Mouse (Mus musculus): ENCODE results near the gene Scap. TPM values are rescaled to one million over a fixed set of nuclear protein-coding genes. Genes with fewer than 3 reads are reported as not detected.

Scap gene
- polyA plus RNA-seq, 1 experiment: 25.8 TPM

DNA sequence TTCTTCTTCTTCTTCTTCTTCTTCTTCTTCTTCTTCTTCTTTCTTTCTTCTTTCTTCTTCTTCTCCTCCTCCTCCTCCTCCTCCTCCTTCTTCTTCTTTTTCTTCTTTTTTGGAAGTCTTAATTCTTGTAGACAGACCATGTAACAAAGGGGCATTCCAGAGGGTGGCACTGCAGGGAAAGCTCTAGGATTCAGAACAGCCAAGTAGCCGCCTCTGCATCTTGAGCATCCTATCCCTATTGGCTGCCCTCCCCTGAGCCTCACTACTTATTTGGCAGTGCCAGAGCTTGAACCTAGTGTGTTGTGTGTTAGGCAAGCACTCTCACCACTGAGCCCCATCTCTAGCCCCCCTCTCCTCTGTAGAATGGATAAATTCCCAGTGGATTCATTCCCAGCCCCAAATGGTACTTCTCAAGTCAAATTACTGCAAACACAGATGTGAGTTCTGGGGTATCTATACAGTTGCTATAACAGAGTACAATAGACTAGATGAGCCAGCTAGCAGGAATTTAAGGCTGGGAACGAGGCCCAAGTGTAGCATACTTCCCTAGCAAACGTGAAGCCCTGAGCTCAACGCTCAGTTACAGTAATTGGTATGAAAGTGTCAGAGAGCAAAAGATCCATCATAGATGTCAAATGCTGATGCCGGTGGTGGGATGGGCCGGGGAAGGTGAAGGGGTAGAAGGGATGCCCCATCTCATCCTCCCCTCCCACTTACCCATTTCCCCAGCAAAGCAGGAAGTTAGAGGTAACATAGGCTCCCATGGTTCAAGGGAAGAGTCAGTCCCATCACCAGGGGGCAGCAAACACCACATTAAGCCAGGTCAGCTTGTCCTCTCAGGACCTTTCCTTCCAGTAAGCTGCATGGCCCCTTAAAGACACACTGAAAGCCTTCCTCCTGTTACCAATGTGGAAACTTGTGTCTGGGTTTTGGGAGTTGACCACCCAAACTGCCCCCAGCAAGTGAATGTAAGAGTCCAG is 78.1 kb downstream of the Scap start:
- TF ChIP-seq POLR2A (IDR thresholded peaks at IDR 0.05; ENCODE audit: insufficient read depth, low read length) (no peak), CTCF (IDR thresholded peaks at IDR 0.05; ENCODE audit: low read depth, low read length) (peak; percentile 90)
- H3K4me3 ChIP-seq (ENCODE audit: low read depth, low read length): no peak overlapping the region
- H3K9me3 ChIP-seq (replicated peaks; ENCODE audit: control insufficient read depth, insufficient read depth, low read length, poor library complexity, severe bottlenecking): no peaks in the 10 kb centered on the region
- no peaks in the 10 kb centered on the region for H3K36me3 ChIP-seq (ENCODE audit: control insufficient read depth, insufficient read depth, low read length, poor library complexity, severe bottlenecking)
- no peaks in the 10 kb centered on the region for H3K27me3 ChIP-seq (ENCODE audit: control insufficient read depth, insufficient read depth, low read length, poor library complexity, severe bottlenecking)
- peaks cover 2% of the 10 kb centered on the region for H3K4me1 ChIP-seq (ENCODE audit: control insufficient read depth, insufficient read depth, low read length)
- no peak overlapping the region for H3K27ac ChIP-seq (ENCODE audit: insufficient read depth, low read length)
- H3K9ac ChIP-seq (ENCODE audit: low read depth, poor library complexity, severe bottlenecking): no peak overlapping the region

DNA sequence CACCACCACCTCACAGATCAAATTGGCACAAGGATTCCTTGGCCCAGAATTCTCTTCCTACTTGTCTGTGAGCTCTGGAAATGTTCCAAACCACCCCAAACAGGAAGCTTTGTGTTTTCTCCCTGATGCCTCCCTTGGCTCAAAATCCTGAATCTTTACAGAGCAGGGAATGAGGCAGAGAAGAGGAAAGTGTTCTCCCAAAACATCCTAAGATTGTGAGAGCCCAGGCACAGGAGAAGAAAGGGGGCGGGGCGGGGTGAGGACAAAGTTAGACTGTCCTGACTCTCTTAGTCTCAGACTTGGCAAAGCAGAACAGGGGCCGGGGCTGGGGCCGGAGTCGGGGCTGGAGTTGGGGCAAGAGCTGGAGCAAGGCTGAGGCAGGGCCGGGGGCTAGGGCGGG is 79.8 kb downstream of the Scap start:
- H3K4me1 ChIP-seq (ENCODE audit: control insufficient read depth, insufficient read depth, low read length): no peaks in the 10 kb centered on the region
- no peaks in the 10 kb centered on the region for H3K27me3 ChIP-seq (ENCODE audit: control insufficient read depth, insufficient read depth, low read length, poor library complexity, severe bottlenecking)
- TF ChIP-seq CTCF (IDR thresholded peaks at IDR 0.05; ENCODE audit: low read depth, low read length) (no peak), POLR2A (IDR thresholded peaks at IDR 0.05; ENCODE audit: insufficient read depth, low read length) (no peak), EP300 (IDR thresholded peaks at IDR 0.05; ENCODE audit: insufficient read depth, low read depth, low read length) (no peak)
- no peaks in the 10 kb centered on the region for H3K9me3 ChIP-seq (replicated peaks; ENCODE audit: control insufficient read depth, insufficient read depth, low read length, poor library complexity, severe bottlenecking)
- peak overlapping the region; percentile 65 for H3K9ac ChIP-seq (ENCODE audit: low read depth, poor library complexity, severe bottlenecking)
- no peaks in the 10 kb centered on the region for H3K36me3 ChIP-seq (ENCODE audit: control insufficient read depth, insufficient read depth, low read length, poor library complexity, severe bottlenecking)
- no peak overlapping the region for H3K27ac ChIP-seq (ENCODE audit: insufficient read depth, low read length)
- no peak overlapping the region for H3K4me3 ChIP-seq (ENCODE audit: low read depth, low read length)

- Histone ChIP-seq H3K27me3 (ENCODE audit: control insufficient read depth, insufficient read depth, low read length, poor library complexity, severe bottlenecking) (no peaks in the 10 kb centered on the region), H3K9me3 (replicated peaks; ENCODE audit: control insufficient read depth, insufficient read depth, low read length, poor library complexity, severe bottlenecking) (no peaks in the 10 kb centered on the region), H3K9ac (ENCODE audit: low read depth, poor library complexity, severe bottlenecking) (no peak overlapping the region), H3K27ac (ENCODE audit: insufficient read depth, low read length) (no peak overlapping the region), H3K36me3 (ENCODE audit: control insufficient read depth, insufficient read depth, low read length, poor library complexity, severe bottlenecking) (no peaks in the 10 kb centered on the region), H3K4me1 (ENCODE audit: control insufficient read depth, insufficient read depth, low read length) (no peaks in the 10 kb centered on the region), H3K4me3 (ENCODE audit: low read depth, low read length) (no peak overlapping the region)
- TF ChIP-seq POLR2A (IDR thresholded peaks at IDR 0.05; ENCODE audit: insufficient read depth, low read length): no peak
- peak; percentile 69 for TF ChIP-seq CTCF (IDR thresholded peaks at IDR 0.05; ENCODE audit: low read depth, low read length)
- TF ChIP-seq EP300 (IDR thresholded peaks at IDR 0.05; ENCODE audit: insufficient read depth, low read depth, low read length): no peak
These were observed 80.7 kb downstream of the Scap start for GRCm38 (mm10) chr9:110413785-110414184.

DNA sequence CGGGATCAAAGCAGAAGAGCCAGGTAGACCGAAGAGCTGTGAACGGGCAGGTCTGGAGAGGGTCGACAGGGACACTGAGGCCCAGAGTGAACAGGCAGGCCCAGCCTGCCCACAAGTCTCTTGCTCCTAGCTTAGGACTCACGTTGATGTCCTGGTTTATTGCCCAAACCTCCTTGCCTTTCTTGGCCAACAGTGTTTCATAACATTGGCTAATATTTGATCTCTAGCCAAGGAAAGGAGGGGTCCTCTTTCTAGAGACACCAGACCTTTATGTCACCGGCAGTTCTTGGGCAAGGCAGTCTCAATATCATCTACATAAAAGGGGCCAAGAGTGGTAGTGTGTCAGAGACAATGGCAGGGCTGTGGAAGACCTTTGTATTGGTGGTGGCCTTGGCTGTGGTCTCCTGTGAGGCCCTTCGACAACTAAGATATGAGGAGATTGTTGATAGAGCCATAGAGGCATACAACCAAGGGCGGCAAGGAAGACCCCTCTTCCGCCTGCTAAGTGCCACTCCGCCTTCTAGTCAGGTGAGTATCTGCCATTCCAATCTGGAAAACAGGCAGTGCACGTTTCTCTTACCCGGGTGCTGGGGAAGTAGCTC is 86.5 kb downstream of the Scap start, which contains the start of gene Ngp:
TSS of gene Ngp (plus strand) at position 237 of the 602 bp plus-strand sequence.
- Histone ChIP-seq H3K27ac (ENCODE audit: insufficient read depth, low read length) (no peak within 1 kb of the TSS), H3K9ac (ENCODE audit: low read depth, poor library complexity, severe bottlenecking) (no peak within 1 kb of the TSS), H3K27me3 (ENCODE audit: control insufficient read depth, insufficient read depth, low read length, poor library complexity, severe bottlenecking) (no peaks in the 10 kb centered on the region), H3K36me3 (ENCODE audit: control insufficient read depth, insufficient read depth, low read length, poor library complexity, severe bottlenecking) (no peaks in the 10 kb centered on the region), H3K4me1 (ENCODE audit: control insufficient read depth, insufficient read depth, low read length) (no peaks in the 10 kb centered on the region), H3K4me3 (ENCODE audit: low read depth, low read length) (no peak within 1 kb of the TSS), H3K9me3 (replicated peaks; ENCODE audit: control insufficient read depth, insufficient read depth, low read length, poor library complexity, severe bottlenecking) (no peaks in the 10 kb centered on the region)
- no peak for TF ChIP-seq CTCF (IDR thresholded peaks at IDR 0.05; ENCODE audit: low read depth, low read length)
- no peak for TF ChIP-seq POLR2A (IDR thresholded peaks at IDR 0.05; ENCODE audit: insufficient read depth, low read length)
- TF ChIP-seq EP300 (IDR thresholded peaks at IDR 0.05; ENCODE audit: insufficient read depth, low read depth, low read length): no peak

DNA sequence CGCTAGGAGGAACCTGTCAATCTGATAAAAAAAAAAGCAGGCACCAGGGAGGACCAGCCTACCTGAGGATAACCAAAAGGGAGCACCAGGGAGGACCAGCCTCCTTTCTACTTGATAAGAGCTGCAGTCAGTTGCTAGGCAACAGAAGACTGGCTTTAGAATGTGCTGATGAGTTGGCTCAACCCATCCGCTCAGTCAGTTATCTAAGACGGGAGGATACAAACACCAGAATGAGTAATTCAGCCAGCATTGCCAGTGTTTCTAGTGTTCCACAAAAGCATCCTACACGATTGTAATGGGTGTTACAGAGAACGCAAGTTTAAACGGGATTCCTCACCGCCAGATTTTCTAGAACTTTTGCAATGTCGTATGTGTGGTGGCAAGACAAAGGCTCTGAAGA is 98.2 kb downstream of the Scap start:
- Histone ChIP-seq H3K36me3 (ENCODE audit: control insufficient read depth, insufficient read depth, low read length, poor library complexity, severe bottlenecking) (no peaks in the 10 kb centered on the region), H3K4me3 (ENCODE audit: low read depth, low read length) (no peak overlapping the region), H3K4me1 (ENCODE audit: control insufficient read depth, insufficient read depth, low read length) (no peaks in the 10 kb centered on the region), H3K9me3 (replicated peaks; ENCODE audit: control insufficient read depth, insufficient read depth, low read length, poor library complexity, severe bottlenecking) (no peaks in the 10 kb centered on the region), H3K27ac (ENCODE audit: insufficient read depth, low read length) (no peak overlapping the region), H3K27me3 (ENCODE audit: control insufficient read depth, insufficient read depth, low read length, poor library complexity, severe bottlenecking) (no peaks in the 10 kb centered on the region), H3K9ac (ENCODE audit: low read depth, poor library complexity, severe bottlenecking) (no peak overlapping the region)
- TF ChIP-seq CTCF (IDR thresholded peaks at IDR 0.05; ENCODE audit: low read depth, low read length) (no peak), POLR2A (IDR thresholded peaks at IDR 0.05; ENCODE audit: insufficient read depth, low read length) (no peak), EP300 (IDR thresholded peaks at IDR 0.05; ENCODE audit: insufficient read depth, low read depth, low read length) (no peak)

- Histone ChIP-seq H3K36me3 (ENCODE audit: control insufficient read depth, insufficient read depth, low read length, poor library complexity, severe bottlenecking) (no peaks in the 10 kb centered on the region), H3K27me3 (ENCODE audit: control insufficient read depth, insufficient read depth, low read length, poor library complexity, severe bottlenecking) (no peaks in the 10 kb centered on the region), H3K9ac (ENCODE audit: low read depth, poor library complexity, severe bottlenecking) (no peak overlapping the region), H3K27ac (ENCODE audit: insufficient read depth, low read length) (no peak overlapping the region), H3K4me3 (ENCODE audit: low read depth, low read length) (no peak overlapping the region), H3K4me1 (ENCODE audit: control insufficient read depth, insufficient read depth, low read length) (no peaks in the 10 kb centered on the region), H3K9me3 (replicated peaks; ENCODE audit: control insufficient read depth, insufficient read depth, low read length, poor library complexity, severe bottlenecking) (no peaks in the 10 kb centered on the region)
- no peak for TF ChIP-seq CTCF (IDR thresholded peaks at IDR 0.05; ENCODE audit: low read depth, low read length)
- TF ChIP-seq POLR2A (IDR thresholded peaks at IDR 0.05; ENCODE audit: insufficient read depth, low read length): no peak
- TF ChIP-seq EP300 (IDR thresholded peaks at IDR 0.05; ENCODE audit: insufficient read depth, low read depth, low read length): no peak
These were observed 100.0 kb downstream of the Scap start for GRCm38 (mm10) chr9:110433045-110433444.

Other genes with a start within 250 kb of the Scap start
- gene Smarcc1, start 215.6 kb upstream of the Scap start, polyA plus RNA-seq (2011; ENCODE audit: insufficient read depth, insufficient read length, low read depth, missing spikeins): 208 and 220 TPM in 2 replicates
- 108 and 140 TPM in 2 replicates for gene Dhx30, start 215.5 kb upstream of the Scap start, polyA plus RNA-seq (2011; ENCODE audit: insufficient read depth, insufficient read length, low read depth, missing spikeins)
- gene Cspg5, start 89.5 kb upstream of the Scap start, polyA plus RNA-seq (2011; ENCODE audit: insufficient read depth, insufficient read length, low read depth, missing spikeins): 1.0 and 1.2 TPM in 2 replicates
- 8.5 and 9.0 TPM in 2 replicates for gene Elp6, start 28.1 kb upstream of the Scap start, polyA plus RNA-seq (2011; ENCODE audit: insufficient read depth, insufficient read length, low read depth, missing spikeins)
- 38.9 and 41.7 TPM in 2 replicates for gene Ptpn23, start 74.9 kb downstream of the Scap start, polyA plus RNA-seq (2011; ENCODE audit: insufficient read depth, insufficient read length, low read depth, missing spikeins)
- gene Ngp, start 86.5 kb downstream of the Scap start, polyA plus RNA-seq (2011; ENCODE audit: insufficient read depth, insufficient read length, low read depth, missing spikeins): not detected in 2 replicates
- gene Klhl18, start 143.4 kb downstream of the Scap start, polyA plus RNA-seq (2011; ENCODE audit: insufficient read depth, insufficient read length, low read depth, missing spikeins): 6.2 and 7.0 TPM in 2 replicates
- 1.2 TPM in 2 replicates for gene Kif9, start 143.7 kb downstream of the Scap start, polyA plus RNA-seq (2011; ENCODE audit: insufficient read depth, insufficient read length, low read depth, missing spikeins)
- 82.3 and 86.0 TPM in 2 replicates for gene Setd2, start 199.3 kb downstream of the Scap start, polyA plus RNA-seq (2011; ENCODE audit: insufficient read depth, insufficient read length, low read depth, missing spikeins)